Mouse (Mus musculus) intestine, embryonic 16.5 days (tissue): ENCODE measurements around the gene Rasgrf2. TPM values are rescaled to one million over a fixed set of nuclear protein-coding genes. Genes with fewer than 3 reads are reported as not detected.

Experiments used
- ATAC-seq: fragments of 200-750 bp; cut with Nextera tagmentation; 2 replicates; pipeline ENCODE4 v1.8.0; 2017; ENCODE audit warnings: moderate TSS enrichment, moderate library complexity
- H3K27ac ChIP-seq: fragments of 300-500 bp; sonication (generic); 2 replicates; pipeline ENCODE4 v1.5.1; 2014; ENCODE audit warnings: mild to moderate bottlenecking, low read length
- H3K27me3 ChIP-seq: fragments of 300-500 bp; sonication (generic); replicated peaks from 2 replicates; pipeline ENCODE4 v1.6.1; 2014; ENCODE audit warnings: low read length, control low read depth, mixed read lengths; ENCODE audit not compliant: control insufficient read depth, insufficient read depth
- H3K36me3 ChIP-seq: fragments of 300-500 bp; sonication (generic); 2 replicates; pipeline ENCODE4 v1.6.1; 2014; ENCODE audit warnings: low read length, control low read depth; ENCODE audit not compliant: control insufficient read depth, insufficient read depth
- H3K4me1 ChIP-seq: fragments of 300-500 bp; sonication (generic); 2 replicates; pipeline ENCODE4 v1.6.1; 2014; ENCODE audit warnings: low read length, control low read depth, mixed read lengths; ENCODE audit not compliant: control insufficient read depth, insufficient read depth
- H3K4me2 ChIP-seq: fragments of 300-500 bp; sonication (generic); 2 replicates; pipeline ENCODE4 v1.6.1; 2014; ENCODE audit warnings: low read depth, low read length, control low read depth
- H3K4me3 ChIP-seq: fragments of 300-500 bp; sonication (generic); 2 replicates; pipeline ENCODE4 v1.5.1; 2014; ENCODE audit warnings: mild to moderate bottlenecking, low read length
- H3K9ac ChIP-seq: fragments of 300-500 bp; sonication (generic); 2 replicates; pipeline ENCODE4 v1.6.1; 2014; ENCODE audit warnings: low read depth, low read length
- H3K9me3 ChIP-seq: fragments of 300-500 bp; sonication (generic); 2 replicates; pipeline ENCODE4 v1.6.1; 2016; ENCODE audit warnings: low read length, control low read depth; ENCODE audit not compliant: control insufficient read depth
- WGBS: fragments of 180-500 bp; shearing (Covaris S2); extraction: QIAGEN DNeasy Blood & Tissue Kit; methylation state at CpG from one replicate; pipeline ENCODE4 v1.1.7; 2014; 5-methylcytosine and 5-hydroxymethylcytosine counted together
- polyA plus RNA-seq: library from polyadenylated mRNA; unstranded; fragments of >200 nt; fragmentation: Nextera tagmentation; extraction: Ambion mirVana; gene quantifications from 2 replicates; pipeline ENCODE4 v1.2.1, GENCODE M21; 2015

Gene Rasgrf2
- polyA plus RNA-seq, 1 experiment from 2014 or later: 3.2 TPM

- Histone ChIP-seq H3K4me3 (no peak overlapping the region), H3K4me1 (peaks cover 3% of the 10 kb centered on the region; the same call in 1 of the 2 replicates), H3K36me3 (no peaks in the 10 kb centered on the region), H3K9me3 (no peaks in the 10 kb centered on the region), H3K27ac (no peak overlapping the region), H3K4me2 (no peak overlapping the region), H3K9ac (no peak overlapping the region), H3K27me3 (no peaks in the 10 kb centered on the region)
- no peak for ATAC-seq
- 60% methylated on average over 9 of the region's 9 CpGs for WGBS
Measured at GRCm38 (mm10) chr13:91881837-91882480, 249.5 kb downstream of the Rasgrf2 start.

- Histone ChIP-seq H3K4me2 (no peak overlapping the region), H3K9ac (no peak overlapping the region), H3K9me3 (no peaks in the 10 kb centered on the region), H3K36me3 (no peaks in the 10 kb centered on the region), H3K27ac (no peak overlapping the region), H3K4me3 (no peak overlapping the region), H3K4me1 (peaks cover 3% of the 10 kb centered on the region; the same call in 1 of the 2 replicates), H3K27me3 (no peaks in the 10 kb centered on the region)
- no peak for ATAC-seq
- 89% methylated on average over 4 of the region's 4 CpGs for WGBS
Measured at GRCm38 (mm10) chr13:91880256-91880655, 251.2 kb downstream of the Rasgrf2 start.

DNA sequence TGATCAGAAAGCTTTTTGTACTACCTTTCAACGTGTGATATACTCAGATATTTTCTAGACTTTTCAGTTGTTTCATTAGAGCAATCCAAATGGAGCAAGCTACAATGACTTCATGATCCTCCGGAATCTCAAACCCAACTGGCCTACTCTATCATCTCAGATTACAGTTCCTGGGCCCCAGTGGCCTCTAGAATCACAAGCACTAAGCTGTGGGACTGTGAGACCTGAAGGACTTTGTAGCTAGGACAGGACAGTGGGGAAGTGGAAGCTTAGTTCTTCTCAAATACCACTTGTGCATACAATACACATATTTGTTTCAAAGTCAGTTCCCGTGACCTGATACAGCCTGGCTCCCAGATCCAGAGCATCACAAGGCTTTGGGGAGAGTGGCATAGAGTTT, 253.5 kb downstream of the Rasgrf2 start:
- Histone ChIP-seq H3K36me3 (no peaks in the 10 kb centered on the region), H3K27me3 (no peaks in the 10 kb centered on the region), H3K4me2 (no peak overlapping the region), H3K27ac (0 out of 2 replicates have a peak overlapping the region, but pooled peaks have one; percentile 90), H3K9ac (no peak overlapping the region), H3K9me3 (no peaks in the 10 kb centered on the region), H3K4me1 (peaks cover 3% of the 10 kb centered on the region; the same call in 1 of the 2 replicates), H3K4me3 (no peak overlapping the region)
- no peak for ATAC-seq
- 78% methylated on average over 3 of the region's 3 CpGs for WGBS

DNA sequence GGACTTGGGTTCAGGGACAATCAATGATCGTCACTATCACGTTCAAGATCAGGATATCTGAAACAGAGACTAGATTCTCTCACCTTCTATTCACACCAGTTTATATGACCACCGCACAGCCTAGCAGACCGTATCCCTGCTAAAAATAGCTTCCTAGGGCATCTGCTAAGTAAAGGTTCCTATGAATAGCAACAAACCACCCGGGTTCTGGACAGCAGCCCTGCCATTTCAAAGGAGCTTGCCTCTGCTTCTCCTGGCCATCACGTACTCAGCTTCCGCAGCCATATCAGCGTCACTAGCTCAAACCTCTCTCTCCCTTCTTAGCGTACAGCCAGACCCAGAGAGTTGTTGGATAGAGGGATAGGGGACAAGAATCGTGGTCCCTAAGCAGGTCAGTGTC, 254.1 kb downstream of the Rasgrf2 start:
- Histone ChIP-seq H3K9me3 (no peaks in the 10 kb centered on the region), H3K27me3 (no peaks in the 10 kb centered on the region), H3K4me1 (peaks cover 3% of the 10 kb centered on the region; the same call in 1 of the 2 replicates), H3K36me3 (no peaks in the 10 kb centered on the region), H3K4me2 (peak overlapping the region; percentile 16; the same call in 1 of the 2 replicates), H3K9ac (no peak overlapping the region), H3K27ac (peak overlapping the region; percentile 90), H3K4me3 (no peak overlapping the region)
- 68% methylated on average over 10 of the region's 10 CpGs for WGBS
- no peak; the same call in none of the 2 replicates for ATAC-seq

DNA sequence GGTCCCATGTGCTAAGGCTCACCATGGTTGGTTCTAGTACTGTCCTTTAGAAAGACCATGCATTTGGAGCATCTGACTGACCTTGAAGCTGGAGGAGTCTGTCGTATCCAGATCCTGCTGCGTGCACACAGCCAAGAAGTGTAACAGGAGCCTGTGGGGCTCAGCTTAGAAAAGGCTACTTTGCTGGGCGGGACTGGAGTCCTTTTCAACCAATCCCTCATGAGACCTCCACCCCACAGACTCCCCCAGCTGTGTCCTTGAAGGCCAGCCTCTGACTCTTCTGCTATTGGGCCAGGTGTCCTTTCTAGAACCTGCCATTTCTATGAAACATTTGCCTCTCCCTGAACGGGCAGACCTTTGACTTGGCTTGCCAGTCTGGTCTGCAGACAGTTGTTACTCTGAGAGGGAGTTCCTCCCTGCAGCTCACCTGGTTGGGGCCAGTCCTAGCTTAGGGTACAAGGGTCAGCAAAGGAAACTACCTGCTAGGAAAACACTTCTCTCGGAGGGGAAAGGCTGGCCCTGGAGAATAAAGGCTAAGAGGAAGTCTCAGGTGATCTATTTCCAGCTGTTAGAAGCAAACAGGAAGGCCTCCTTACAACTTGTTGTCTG, 254.6 kb downstream of the Rasgrf2 start, which contains the start of gene Ckmt2:
TSS of gene Ckmt2 (minus strand) at position 145 of the 609 bp plus-strand sequence.
- H3K27me3 ChIP-seq: no peaks in the 10 kb centered on the region
- no peaks in the 10 kb centered on the region for H3K36me3 ChIP-seq
- H3K27ac ChIP-seq: peak within 1 kb of the TSS; percentile 90
- peak within 1 kb of the TSS; percentile 16; the same call in 1 of the 2 replicates for H3K4me2 ChIP-seq
- ATAC-seq: peak; percentile 99
- H3K9me3 ChIP-seq: no peaks in the 10 kb centered on the region
- peaks cover 3% of the 10 kb centered on the region; the same call in 1 of the 2 replicates for H3K4me1 ChIP-seq
- no peak within 1 kb of the TSS for H3K4me3 ChIP-seq
- WGBS: 35% methylated on average over 5 of the region's 5 CpGs
- 0 out of 2 replicates have a peak within 1 kb of the TSS, but pooled peaks have one; percentile 34 for H3K9ac ChIP-seq

GRCm38 (mm10) chr13:91875581-91875980, 255.9 kb downstream of the Rasgrf2 start:
- 43% methylated on average over 2 of the region's 2 CpGs for WGBS
- H3K9ac ChIP-seq: no peak overlapping the region
- H3K36me3 ChIP-seq: no peaks in the 10 kb centered on the region
- ATAC-seq: no peak
- peaks cover 3% of the 10 kb centered on the region; the same call in 1 of the 2 replicates for H3K4me1 ChIP-seq
- no peaks in the 10 kb centered on the region for H3K9me3 ChIP-seq
- no peak overlapping the region for H3K4me3 ChIP-seq
- H3K27me3 ChIP-seq: no peaks in the 10 kb centered on the region
- H3K4me2 ChIP-seq: no peak overlapping the region
- no peak overlapping the region for H3K27ac ChIP-seq

DNA sequence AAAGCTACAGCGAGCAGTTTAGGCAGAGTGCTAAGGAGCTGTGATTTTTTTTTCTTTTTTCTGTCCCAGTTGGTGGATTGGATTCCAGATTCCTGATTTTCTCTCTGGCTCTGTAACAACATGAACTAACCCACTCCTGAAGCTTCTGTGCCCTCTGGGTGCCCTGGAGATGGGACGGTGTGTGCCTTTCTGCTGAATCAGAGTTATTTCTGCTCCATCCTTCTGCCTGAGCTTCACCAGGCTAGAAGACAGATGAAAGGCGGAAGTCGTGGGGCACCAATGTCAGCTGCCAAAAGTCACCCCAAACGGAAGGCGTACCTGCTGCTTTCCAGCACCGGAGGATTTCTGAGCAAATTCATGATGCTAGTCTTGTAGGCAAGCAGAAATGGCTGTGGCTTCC, 256.9 kb downstream of the Rasgrf2 start:
- no peak overlapping the region for H3K9ac ChIP-seq
- H3K4me2 ChIP-seq: no peak overlapping the region
- no peaks in the 10 kb centered on the region for H3K27me3 ChIP-seq
- no peak for ATAC-seq
- H3K9me3 ChIP-seq: no peaks in the 10 kb centered on the region
- no peaks in the 10 kb centered on the region for H3K36me3 ChIP-seq
- no peak overlapping the region for H3K4me3 ChIP-seq
- 81% methylated on average over 7 of the region's 7 CpGs for WGBS
- no peak overlapping the region for H3K27ac ChIP-seq
- peaks cover 3% of the 10 kb centered on the region; the same call in 1 of the 2 replicates for H3K4me1 ChIP-seq

DNA sequence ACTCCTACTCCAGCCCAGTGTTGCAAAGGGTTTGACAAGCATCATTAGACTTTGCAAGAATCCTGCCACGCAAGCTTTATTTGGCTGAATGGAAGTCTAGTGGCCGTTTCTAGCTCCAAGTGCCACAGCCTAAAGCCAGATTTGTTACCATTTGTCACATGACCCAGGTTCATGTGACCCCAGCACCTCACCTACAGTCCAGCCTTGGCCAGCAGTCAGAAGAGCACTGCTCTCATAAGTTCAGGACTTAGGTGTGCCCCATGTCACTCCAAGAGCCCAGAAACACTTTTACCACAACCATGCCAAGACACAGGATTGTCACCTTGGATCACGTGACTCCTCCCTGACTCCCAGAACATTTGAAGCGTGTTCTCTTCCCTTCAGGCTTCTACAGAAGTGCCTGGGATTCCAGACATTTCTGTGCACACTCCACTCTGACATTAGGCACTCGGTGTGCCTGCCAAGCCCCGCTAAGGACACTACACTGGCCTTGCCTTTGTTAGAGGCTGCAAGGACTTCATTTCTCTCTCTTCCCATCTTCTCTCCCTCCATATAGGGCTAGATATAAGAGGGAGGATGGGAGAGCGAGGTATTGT, 257.6 kb downstream of the Rasgrf2 start:
- H3K4me3 ChIP-seq: no peak overlapping the region
- no peaks in the 10 kb centered on the region for H3K9me3 ChIP-seq
- WGBS: 70% methylated on average over 7 of the region's 7 CpGs
- no peaks in the 10 kb centered on the region for H3K36me3 ChIP-seq
- H3K27me3 ChIP-seq: no peaks in the 10 kb centered on the region
- no peak overlapping the region for H3K4me2 ChIP-seq
- H3K27ac ChIP-seq: no peak overlapping the region
- no peak for ATAC-seq
- H3K4me1 ChIP-seq: peaks cover 3% of the 10 kb centered on the region; the same call in 1 of the 2 replicates
- H3K9ac ChIP-seq: no peak overlapping the region

DNA sequence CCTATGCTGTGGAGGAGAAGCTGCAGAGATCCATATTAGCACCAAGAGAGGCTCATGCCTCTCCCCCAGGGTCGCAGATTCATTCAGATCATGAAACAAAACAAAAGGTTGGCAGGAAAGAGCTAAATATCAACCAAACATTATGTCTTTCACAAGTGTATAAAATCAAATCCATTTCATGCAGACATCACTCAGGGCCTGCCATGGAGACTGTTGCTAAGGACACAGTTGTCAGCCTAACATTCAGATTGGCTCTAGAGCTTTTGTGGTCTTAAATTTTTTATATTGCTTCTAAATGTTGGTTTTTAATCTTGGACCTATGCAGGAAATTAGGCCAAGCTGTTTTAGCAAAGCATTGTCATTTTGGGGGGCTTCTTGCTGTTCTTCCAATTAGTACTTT, 262.9 kb downstream of the Rasgrf2 start:
- Histone ChIP-seq H3K4me1 (no peaks in the 10 kb centered on the region), H3K9ac (no peak overlapping the region), H3K4me2 (no peak overlapping the region), H3K9me3 (no peaks in the 10 kb centered on the region), H3K36me3 (no peaks in the 10 kb centered on the region), H3K4me3 (no peak overlapping the region), H3K27ac (no peak overlapping the region), H3K27me3 (no peaks in the 10 kb centered on the region)
- no peak for ATAC-seq
- 92% methylated on average over 1 of the region's 1 CpGs for WGBS
